Mouse (Mus musculus) gastrocnemius, adult 8-10 months (tissue): ENCODE data around the gene Mnx1. TPM values are rescaled to one million over a fixed set of nuclear protein-coding genes. Genes with fewer than 3 reads are reported as not detected.

Experiments
- DNase-seq, 2 experiments: peaks; one replicate each; pipeline ENCODE4 v3.0.0; 2022; ENCODE audit warnings: low spot score in 2 of 2
- total RNA-seq, 4 experiments: library from RNA; stranded (reverse); gene quantifications; 2 replicates each; pipeline ENCODE4 v1.2.4; 2022

The Mnx1 gene
- not detected for total RNA-seq

- DNase-seq: no peak
Observed at GRCm38 (mm10) chr5:29478208-29479197, at the start of gene Mnx1. Mnx1 (minus strand) TSS chr5:29478470.

GRCm38 (mm10) chr5:29516432-29516831, 38.2 kb upstream of the Mnx1 start:
- no peak for DNase-seq

GRCm38 (mm10) chr5:29515888-29516287, 37.6 kb upstream of the Mnx1 start:
- DNase-seq: no peak

- DNase-seq: no peak
Observed at GRCm38 (mm10) chr5:29507013-29507412, 28.7 kb upstream of the Mnx1 start.

GRCm38 (mm10) chr5:29487321-29487720, 9.1 kb upstream of the Mnx1 start:
- no peak for DNase-seq

GRCm38 (mm10) chr5:29485941-29486320, 7.7 kb upstream of the Mnx1 start:
- DNase-seq: no peak

- no peak for DNase-seq
Observed at GRCm38 (mm10) chr5:29484965-29485940, 7.0 kb upstream of the Mnx1 start.

- DNase-seq: no peak
Observed at GRCm38 (mm10) chr5:29483801-29484200, 5.5 kb upstream of the Mnx1 start.

GRCm38 (mm10) chr5:29479198-29479593, 926 bp upstream of the Mnx1 start:
- no peak for DNase-seq

- DNase-seq: no peak
Observed at GRCm38 (mm10) chr5:29477474-29478207, 629 bp downstream of the Mnx1 start.

- no peak for DNase-seq
Observed at GRCm38 (mm10) chr5:29476021-29476420, 2.2 kb downstream of the Mnx1 start.

GRCm38 (mm10) chr5:29475556-29475955, 2.7 kb downstream of the Mnx1 start:
- DNase-seq: no peak

- no peak for DNase-seq
Observed at GRCm38 (mm10) chr5:29475041-29475440, 3.2 kb downstream of the Mnx1 start.

- DNase-seq: no peak
Observed at GRCm38 (mm10) chr5:29474246-29474960, 3.9 kb downstream of the Mnx1 start.

- no peak for DNase-seq
Observed at GRCm38 (mm10) chr5:29473551-29474245, 4.6 kb downstream of the Mnx1 start.

- no peak for DNase-seq
Observed at GRCm38 (mm10) chr5:29471855-29472665, 6.2 kb downstream of the Mnx1 start.

GRCm38 (mm10) chr5:29471396-29471795, 6.9 kb downstream of the Mnx1 start:
- DNase-seq: no peak

- DNase-seq: no peak
Observed at GRCm38 (mm10) chr5:29470851-29471394, 7.3 kb downstream of the Mnx1 start.

GRCm38 (mm10) chr5:29470271-29470670, 8.0 kb downstream of the Mnx1 start:
- DNase-seq: no peak
